Mouse (Mus musculus) heart, postnatal 0 days (tissue): ENCODE measurements at regions not wholly inside any gene's neighbourhood (a gene's known extent, or its start where the extent isn't known, plus 50 kb on each side); places are given as distances from the start of the nearest gene placed in this dataset.

Source experiments
- ATAC-seq: fragments of 200-750 bp; cut with Nextera tagmentation; 2 replicates; pipeline ENCODE4 v1.8.0; 2017; ENCODE audit warnings: low read depth, moderate number of reproducible peaks, moderate library complexity; ENCODE audit not compliant: insufficient read depth
- DNase-seq: peaks from one replicate; pipeline ENCODE4 v3.0.0-alpha.2; 2016; ENCODE audit warnings: low spot score
- H3K27ac ChIP-seq: fragments of 300-500 bp; sonication (generic); 2 replicates; pipeline ENCODE4 v1.5.1; 2014; ENCODE audit warnings: low read depth, mild to moderate bottlenecking
- H3K27me3 ChIP-seq: fragments of 300-500 bp; sonication (generic); 2 replicates; pipeline ENCODE4 v1.6.1; 2014; ENCODE audit warnings: low read length, mixed read lengths; ENCODE audit not compliant: control insufficient read depth, insufficient read depth
- H3K36me3 ChIP-seq: fragments of 300-500 bp; sonication (generic); replicated peaks from 2 replicates; pipeline ENCODE4 v1.6.1; 2014; ENCODE audit warnings: low read length, mixed read lengths; ENCODE audit not compliant: control insufficient read depth, insufficient read depth
- H3K4me1 ChIP-seq: fragments of 300-500 bp; sonication (generic); 2 replicates; pipeline ENCODE4 v1.6.1; 2014; ENCODE audit warnings: antibody characterized with exemption; ENCODE audit not compliant: control insufficient read depth, insufficient read depth
- H3K4me2 ChIP-seq: fragments of 300-500 bp; sonication (generic); 2 replicates; pipeline ENCODE4 v1.6.1; 2014; ENCODE audit warnings: low read depth, mild to moderate bottlenecking, low read length, moderate library complexity
- H3K4me3 ChIP-seq: fragments of 300-500 bp; sonication (generic); 2 replicates; pipeline ENCODE4 v1.5.1; 2014; ENCODE audit warnings: low read depth, low read length
- H3K9ac ChIP-seq: fragments of 300-500 bp; sonication (generic); replicated peaks from 2 replicates; pipeline ENCODE4 v1.6.1; 2014; ENCODE audit warnings: low read depth, low read length, mixed read lengths
- H3K9me3 ChIP-seq: fragments of 300-500 bp; sonication (generic); replicated peaks from 2 replicates; pipeline ENCODE4 v1.6.1; 2016; ENCODE audit warnings: low read length; ENCODE audit not compliant: control insufficient read depth
- CTCF ChIP-seq: IDR thresholded peaks from 2 replicates; pipeline ENCODE4 v1.5.1; 2016; ENCODE audit warnings: antibody characterized with exemption, control low read depth, low read depth
- EP300 ChIP-seq: IDR thresholded peaks from 2 replicates; pipeline ENCODE4 v1.6.1; 2016; ENCODE audit warnings: antibody characterized with exemption, low read depth
- WGBS: fragments of 180-500 bp; shearing (Covaris S2); extraction: QIAGEN DNeasy Blood & Tissue Kit; methylation state at CpG from one replicate; pipeline ENCODE4 v1.1.7; 2014; 5-methylcytosine and 5-hydroxymethylcytosine counted together

DNA sequence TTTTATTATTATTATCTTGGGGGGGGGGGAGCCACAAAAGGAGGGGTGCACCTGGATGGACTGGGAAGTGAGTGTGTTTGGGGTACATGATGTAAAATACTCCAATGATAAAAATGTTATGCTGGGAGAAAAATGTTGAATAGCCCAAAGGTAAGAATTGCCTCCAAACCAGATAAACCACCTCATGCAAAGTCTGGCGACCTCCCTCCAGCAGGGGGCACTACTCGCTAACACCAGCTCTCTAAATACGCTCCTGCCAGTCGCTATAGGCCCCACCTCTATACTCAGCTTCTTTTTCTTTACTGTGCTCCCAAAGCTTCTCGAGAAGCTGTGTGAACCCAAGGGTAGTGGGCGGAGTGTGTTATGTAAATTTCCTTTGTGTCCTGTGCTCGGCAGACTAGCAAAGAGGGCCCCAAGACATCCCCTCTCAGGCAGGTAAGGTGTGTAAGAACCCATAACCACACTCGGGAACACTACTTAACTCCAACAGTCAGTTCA lies 357.0 kb downstream of the Wdr11 start:
- H3K27me3 ChIP-seq: no peaks in the 10 kb centered on the region
- no peak overlapping the region for H3K9ac ChIP-seq
- H3K9me3 ChIP-seq: peaks cover 3% of the 10 kb centered on the region; the same call in 1 of the 2 replicates
- no peak for ATAC-seq
- WGBS: 76% methylated on average over 8 of the region's 8 CpGs
- no peaks in the 10 kb centered on the region for H3K36me3 ChIP-seq
- no peak overlapping the region for H3K27ac ChIP-seq
- H3K4me1 ChIP-seq: peaks cover 7% of the 10 kb centered on the region
- DNase-seq: no peak
- no peak overlapping the region for H3K4me3 ChIP-seq
- H3K4me2 ChIP-seq: no peak overlapping the region
- TF ChIP-seq EP300 (no peak), CTCF (no peak)

DNA sequence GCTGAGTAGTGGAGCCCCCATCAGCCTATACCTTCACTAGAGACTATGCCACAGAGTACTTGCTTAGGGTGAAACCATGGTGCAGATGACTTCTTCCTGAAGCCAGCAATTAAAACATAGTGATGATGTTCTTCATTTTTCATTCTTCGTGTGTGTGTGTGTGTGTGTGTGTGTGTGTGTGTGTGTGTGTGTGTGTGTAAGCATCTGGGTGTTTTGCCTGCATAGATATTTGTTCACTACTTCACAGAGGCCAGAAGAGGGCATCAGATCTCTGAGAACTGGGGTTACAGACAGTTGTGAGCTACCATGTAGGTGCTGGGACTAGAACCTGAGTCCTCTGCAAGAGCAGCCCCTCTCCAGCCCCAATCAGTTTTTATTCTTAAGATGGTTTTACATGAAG lies 358.8 kb downstream of the Wdr11 start:
- Histone ChIP-seq H3K4me1 (no peaks in the 10 kb centered on the region), H3K4me2 (no peak overlapping the region), H3K36me3 (no peaks in the 10 kb centered on the region), H3K27ac (no peak overlapping the region), H3K27me3 (no peaks in the 10 kb centered on the region), H3K4me3 (no peak overlapping the region), H3K9ac (no peak overlapping the region), H3K9me3 (peaks cover 3% of the 10 kb centered on the region; the same call in 1 of the 2 replicates)
- 100% methylated on average over 1 of the region's 1 CpGs for WGBS
- TF ChIP-seq CTCF (no peak), EP300 (no peak)
- no peak for DNase-seq
- no peak for ATAC-seq

DNA sequence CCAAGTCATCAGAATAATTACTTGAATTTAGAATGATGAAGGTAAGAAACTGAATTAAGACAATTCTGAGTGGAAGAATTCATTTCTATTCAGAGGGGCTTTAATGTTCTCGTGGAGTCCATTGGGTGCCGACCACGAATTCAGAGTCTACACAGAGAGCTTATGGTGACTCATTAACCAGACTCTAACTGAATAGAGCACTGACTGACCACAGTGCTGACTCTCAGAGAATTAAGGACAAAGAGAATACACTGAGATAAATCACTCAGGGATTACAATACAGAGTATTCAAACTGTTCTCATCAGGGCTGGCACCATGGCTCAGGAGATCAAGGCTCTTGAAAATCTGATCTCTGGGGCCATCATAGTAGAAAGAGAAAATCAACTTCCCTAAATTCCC lies 366.7 kb downstream of the Wdr11 start:
- no peak overlapping the region for H3K27ac ChIP-seq
- H3K4me3 ChIP-seq: no peak overlapping the region
- ATAC-seq: no peak
- 78% methylated on average over 3 of the region's 3 CpGs for WGBS
- H3K9ac ChIP-seq: no peak overlapping the region
- H3K36me3 ChIP-seq: no peaks in the 10 kb centered on the region
- TF ChIP-seq CTCF (no peak), EP300 (no peak)
- H3K4me2 ChIP-seq: no peak overlapping the region
- H3K4me1 ChIP-seq: no peaks in the 10 kb centered on the region
- DNase-seq: no peak
- no peaks in the 10 kb centered on the region for H3K9me3 ChIP-seq
- no peaks in the 10 kb centered on the region for H3K27me3 ChIP-seq

DNA sequence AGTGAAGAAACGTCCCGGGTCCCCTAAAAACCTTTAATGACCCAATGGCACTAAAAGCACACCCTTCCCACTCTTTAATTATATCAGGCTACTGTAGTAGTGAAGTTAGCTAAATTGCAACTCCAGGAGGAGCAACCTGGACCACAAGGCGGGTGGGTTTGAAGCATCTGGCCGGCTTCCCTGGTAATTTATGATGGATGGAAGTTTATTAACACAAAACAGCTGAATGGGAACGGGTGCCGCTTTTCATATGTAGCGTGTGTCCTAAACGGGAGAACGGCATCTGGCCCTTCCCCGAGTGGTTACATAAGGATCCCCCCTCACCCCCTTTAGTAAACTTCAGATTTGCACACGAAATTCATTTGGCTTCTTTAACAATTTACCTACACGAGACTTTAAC lies 370.9 kb downstream of the Wdr11 start:
- Histone ChIP-seq H3K9ac (no peak overlapping the region), H3K4me1 (no peaks in the 10 kb centered on the region), H3K27ac (no peak overlapping the region), H3K27me3 (no peaks in the 10 kb centered on the region), H3K36me3 (no peaks in the 10 kb centered on the region), H3K4me3 (no peak overlapping the region), H3K4me2 (no peak overlapping the region), H3K9me3 (no peaks in the 10 kb centered on the region)
- DNase-seq: no peak
- ATAC-seq: no peak
- TF ChIP-seq EP300 (no peak), CTCF (no peak)
- 83% methylated on average over 12 of the region's 12 CpGs for WGBS

DNA sequence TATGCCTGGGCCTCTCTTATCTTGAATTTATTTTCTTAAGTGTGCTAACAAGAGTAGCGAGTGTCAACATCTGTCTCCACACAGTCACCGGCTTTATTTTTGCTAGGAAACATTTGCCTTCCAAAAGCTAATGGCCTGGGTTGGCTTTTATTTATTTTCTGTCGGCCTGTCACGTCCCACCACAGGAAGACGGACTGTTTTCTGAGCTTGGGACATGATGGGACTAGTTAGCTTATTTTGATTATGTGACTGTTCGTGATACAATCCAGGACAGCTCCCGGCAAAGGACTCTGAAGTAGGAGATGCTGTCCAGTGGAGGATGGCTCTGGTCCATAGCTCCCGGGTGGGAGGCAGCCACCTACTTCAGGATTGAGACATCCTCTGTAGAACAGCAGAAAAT lies 372.5 kb downstream of the Wdr11 start:
- DNase-seq (no peak), ATAC-seq (no peak)
- WGBS: 18% methylated on average over 8 of the region's 8 CpGs

More for the DNA sequence above, 372.5 kb downstream of the Wdr11 start:
- Histone ChIP-seq H3K4me2 (no peak overlapping the region), H3K9me3 (no peaks in the 10 kb centered on the region), H3K36me3 (no peaks in the 10 kb centered on the region), H3K9ac (no peak overlapping the region), H3K27me3 (no peaks in the 10 kb centered on the region), H3K27ac (no peak overlapping the region), H3K4me3 (no peak overlapping the region), H3K4me1 (no peaks in the 10 kb centered on the region)
- TF ChIP-seq CTCF (no peak), EP300 (no peak)
